Mouse (Mus musculus): ENCODE measurements around the gene Smc4. TPM values are rescaled to one million over a fixed set of nuclear protein-coding genes. Genes with fewer than 3 reads are reported as not detected.

The Smc4 gene
- total RNA-seq, 2 experiments from 2014 or later: 42.0 to 56.6 TPM

Small RNA genes within 50 kb of the gene (microRNA-seq; reads per million reads assigned to microRNA genes)
- gene Mir15b (3,098 reads per million, percentile 85 among the genes with 10 or more reads in this experiment), gene Mir16-2 (336 reads per million, percentile 60 among the genes with 10 or more reads in this experiment)

Other genes starting within 250 kb of the Smc4 start
- gene 1110032F04Rik, start 135.2 kb upstream of the Smc4 start, total RNA-seq (2021): under 1 TPM; 0.21 to 0.79 TPM
- 10 to 100 TPM; 15.5 to 15.9 TPM for gene Ift80, start 168 bp upstream of the Smc4 start, total RNA-seq (2021)
- gene Trim59, start 40.0 kb downstream of the Smc4 start, total RNA-seq (2021): 10 to 100 TPM; 16.7 to 19.6 TPM
- 10 to 100 TPM; 52.9 to 61.2 TPM for gene Kpna4, start 122.4 kb downstream of the Smc4 start, total RNA-seq (2021)
- gene Arl14, start 217.7 kb downstream of the Smc4 start, total RNA-seq (2021): not detected